In genomic region chr2:33487332-33487731, GRCm38 (mm10) we compare ENCODE assay signal across 9 mouse cellular contexts. TPM values are rescaled to one million over a fixed set of nuclear protein-coding genes. Genes with fewer than 3 reads are reported as not detected.
DNase-seq lines count a peak whose midpoint lies in the region; ATAC-seq and TF ChIP-seq lines count a peak whose summit lies in the region.
"Had no signal": no experiment of that assay in that cellular context is flagged by ENCODE, and none has a peak within 500 bp of the region (broad histone marks: within the 10 kb centered on the region; RNA-seq: fewer than 3 reads in every experiment).

No protein-coding gene starts in this region.

- 0 out of 2 replicates have a peak, but pooled peaks have one; percentile 23 for ATAC-seq in forebrain, embryonic 15.5 days (replicated peaks)
- no peak for ATAC-seq in forebrain, embryonic 13.5 days
- no peak for ATAC-seq in embryonic facial prominence, embryonic 14.5 days (ENCODE audit: low read depth)
- ATAC-seq in limb, embryonic 14.5 days (ENCODE audit: low FRiP score, low read depth), result 0 out of 2 replicates have a peak, but pooled peaks have one; percentile 27
- ATAC-seq in granulocyte monocyte progenitor cell, adult 5-6 weeks (replicated peaks; ENCODE audit: poor library complexity, severe bottlenecking), result no peak

- no peak for TF ChIP-seq POLR2A in limb, embryonic 14.5 days (IDR thresholded peaks at IDR 0.05; ENCODE audit: borderline replicate concordance, extremely low read depth, insufficient read depth, insufficient read length)

- H3K9me3 ChIP-seq in forebrain, embryonic 15.5 days, result no peaks in the 10 kb centered on the region
- H3K9me3 ChIP-seq in forebrain, embryonic 13.5 days (replicated peaks), result no peaks in the 10 kb centered on the region; the same call in 1 of the 2 replicates
- no peaks in the 10 kb centered on the region for H3K9me3 ChIP-seq in embryonic facial prominence, embryonic 14.5 days (ENCODE audit: control insufficient read depth, low read length)
- no peaks in the 10 kb centered on the region for H3K9me3 ChIP-seq in limb, embryonic 14.5 days (ENCODE audit: control insufficient read depth, low read length)
- H3K9me3 ChIP-seq: midbrain, embryonic 12.5 days had no signal

- no peak overlapping the region for H3K9ac ChIP-seq in forebrain, embryonic 15.5 days (replicated peaks)
- H3K9ac ChIP-seq in forebrain, embryonic 13.5 days, result no peak overlapping the region
- no peak overlapping the region for H3K9ac ChIP-seq in embryonic facial prominence, embryonic 14.5 days (ENCODE audit: low read depth, low read length)
- 0 out of 2 replicates have a peak overlapping the region, but pooled peaks have one; percentile 12 for H3K9ac ChIP-seq in limb, embryonic 14.5 days (ENCODE audit: low read depth, low read length, severe bottlenecking)
- H3K9ac ChIP-seq: midbrain, embryonic 12.5 days had no signal

- H3K27ac ChIP-seq in forebrain, embryonic 15.5 days (replicated peaks), result no peak overlapping the region
- no peak overlapping the region for H3K27ac ChIP-seq in forebrain, embryonic 13.5 days
- H3K27ac ChIP-seq in embryonic facial prominence, embryonic 14.5 days (replicated peaks; ENCODE audit: low read depth, low read length), result no peak overlapping the region
- H3K27ac ChIP-seq in limb, embryonic 14.5 days (replicated peaks; ENCODE audit: low read depth, low read length), result no peak overlapping the region
- H3K27ac ChIP-seq: midbrain, embryonic 12.5 days had no signal

- 74% methylated on average over 8 of the region's 8 CpGs for WGBS in forebrain, embryonic 15.5 days
- 78% methylated on average over 8 of the region's 8 CpGs for WGBS in forebrain, embryonic 13.5 days
- 60% methylated on average over 8 of the region's 8 CpGs for WGBS in embryonic facial prominence, embryonic 14.5 days
- 34% methylated on average over 8 of the region's 8 CpGs for WGBS in limb, embryonic 14.5 days

- no peaks in the 10 kb centered on the region; the same call in 1 of the 2 replicates for H3K27me3 ChIP-seq in forebrain, embryonic 15.5 days
- H3K27me3 ChIP-seq in forebrain, embryonic 13.5 days, result peaks cover 8% of the 10 kb centered on the region
- no peaks in the 10 kb centered on the region for H3K27me3 ChIP-seq in embryonic facial prominence, embryonic 14.5 days (replicated peaks; ENCODE audit: control insufficient read depth, insufficient read depth, low read length)
- no peaks in the 10 kb centered on the region for H3K27me3 ChIP-seq in limb, embryonic 14.5 days (ENCODE audit: control insufficient read depth, insufficient read depth, low read length)

- H3K36me3 ChIP-seq in forebrain, embryonic 15.5 days, result no peaks in the 10 kb centered on the region
- H3K36me3 ChIP-seq in forebrain, embryonic 13.5 days (ENCODE audit: poor library complexity, severe bottlenecking), result no peaks in the 10 kb centered on the region
- H3K36me3 ChIP-seq in embryonic facial prominence, embryonic 14.5 days (ENCODE audit: control insufficient read depth, insufficient read depth, low read length), result no peaks in the 10 kb centered on the region
- H3K36me3 ChIP-seq in limb, embryonic 14.5 days (ENCODE audit: control insufficient read depth, insufficient read depth, low read length), result no peaks in the 10 kb centered on the region
- H3K36me3 ChIP-seq: midbrain, embryonic 12.5 days had no signal

- peak; percentile 50 for DNase-seq in embryonic facial prominence, embryonic 14.5 days (ENCODE audit: low spot score)
- DNase-seq in kidney, adult 8-10 months, result peak; percentile 21 to 34
- DNase-seq in limb, embryonic 14.5 days (ENCODE audit: low spot score), result peak; percentile 59
- no peak for DNase-seq in left cerebral cortex, adult 18-20 months (ENCODE audit: low spot score in 2 of 2)
- DNase-seq in adrenal gland, adult 18-20 months (ENCODE audit: low spot score in 2 of 2), result no peak

- no peak overlapping the region for H3K4me2 ChIP-seq in forebrain, embryonic 15.5 days (replicated peaks)
- H3K4me2 ChIP-seq in forebrain, embryonic 13.5 days, result no peak overlapping the region
- no peak overlapping the region for H3K4me2 ChIP-seq in embryonic facial prominence, embryonic 14.5 days (ENCODE audit: low read depth, low read length)
- no peak overlapping the region for H3K4me2 ChIP-seq in limb, embryonic 14.5 days (replicated peaks; ENCODE audit: low read depth, low read length, severe bottlenecking)
- H3K4me2 ChIP-seq: midbrain, embryonic 12.5 days had no signal

- H3K4me1 ChIP-seq in forebrain, embryonic 15.5 days, result no peaks in the 10 kb centered on the region
- H3K4me1 ChIP-seq in forebrain, embryonic 13.5 days, result no peaks in the 10 kb centered on the region
- H3K4me1 ChIP-seq in embryonic facial prominence, embryonic 14.5 days (ENCODE audit: control insufficient read depth, insufficient read depth, low read length), result no peaks in the 10 kb centered on the region
- H3K4me1 ChIP-seq in limb, embryonic 14.5 days (ENCODE audit: control insufficient read depth, insufficient read depth, low read length), result peaks cover 11% of the 10 kb centered on the region

- H3K4me3 ChIP-seq in forebrain, embryonic 15.5 days, result no peak overlapping the region
- no peak overlapping the region for H3K4me3 ChIP-seq in forebrain, embryonic 13.5 days
- no peak overlapping the region for H3K4me3 ChIP-seq in embryonic facial prominence, embryonic 14.5 days (ENCODE audit: low read depth, low read length)
- no peak overlapping the region for H3K4me3 ChIP-seq in limb, embryonic 14.5 days (replicated peaks; ENCODE audit: low read length)
- H3K4me3 ChIP-seq: midbrain, embryonic 12.5 days had no signal

RNA-seq across cellular contexts. Expression of gene Zbtb43, which starts 19.0 kb away (rescaled TPM):
- polyA plus RNA-seq in forebrain, embryonic 15.5 days (2015; fragmentation: Nextera tagmentation; extraction: Ambion mirVana), result 31.4 and 35.8 TPM in 2 replicates
- polyA plus RNA-seq in forebrain, embryonic 13.5 days (2015; fragmentation: Nextera tagmentation; extraction: Ambion mirVana), result 27.6 and 29.7 TPM in 2 replicates
- polyA plus RNA-seq in embryonic facial prominence, embryonic 14.5 days (2014; fragmentation: Nextera tagmentation; extraction: Ambion mirVana), result 16.5 and 18.2 TPM in 2 replicates
- polyA plus RNA-seq in limb, embryonic 14.5 days (2012; rRNA removed), result 13.6 and 15.0 TPM in 2 replicates
- polyA plus RNA-seq in limb, embryonic 14.5 days (2014; fragmentation: Nextera tagmentation; extraction: Ambion mirVana), result 18.3 and 19.0 TPM in 2 replicates
- 10 to 100 TPM; 28.6 to 29.3 TPM for total RNA-seq in left cerebral cortex, adult 18-20 months (2021)
- total RNA-seq in granulocyte monocyte progenitor cell, adult 5-6 weeks (2014; fragmentation: Nextera tagmentation), result 8.5 and 9.9 TPM in 2 replicates
- total RNA-seq in granulocyte monocyte progenitor cell, adult 5-6 weeks (2017), result 10.4 and 10.7 TPM in 2 replicates
- total RNA-seq in adrenal gland, adult 18-20 months (2021), result 10 to 100 TPM; 24.3 to 25.1 TPM

RNA-seq across cellular contexts. Expression of gene Zbtb34, which starts 56.2 kb away (rescaled TPM):
- polyA plus RNA-seq in forebrain, embryonic 15.5 days (2015; fragmentation: Nextera tagmentation; extraction: Ambion mirVana), result 7.1 and 8.5 TPM in 2 replicates
- 4.8 and 6.5 TPM in 2 replicates for polyA plus RNA-seq in forebrain, embryonic 13.5 days (2015; fragmentation: Nextera tagmentation; extraction: Ambion mirVana)
- 7.3 and 9.6 TPM in 2 replicates for polyA plus RNA-seq in embryonic facial prominence, embryonic 14.5 days (2014; fragmentation: Nextera tagmentation; extraction: Ambion mirVana)
- polyA plus RNA-seq in limb, embryonic 14.5 days (2012; rRNA removed), result 19.0 and 26.9 TPM in 2 replicates
- 8.4 and 9.1 TPM in 2 replicates for polyA plus RNA-seq in limb, embryonic 14.5 days (2014; fragmentation: Nextera tagmentation; extraction: Ambion mirVana)
- total RNA-seq in left cerebral cortex, adult 18-20 months (2021), result 10 to 100 TPM; 18.7 to 21.9 TPM
- 23.7 and 32.0 TPM in 2 replicates for total RNA-seq in granulocyte monocyte progenitor cell, adult 5-6 weeks (2014; fragmentation: Nextera tagmentation)
- 8.6 and 20.6 TPM in 2 replicates for total RNA-seq in granulocyte monocyte progenitor cell, adult 5-6 weeks (2017)
- 1 to 10 TPM; 5.6 to 8.2 TPM for total RNA-seq in adrenal gland, adult 18-20 months (2021)

Comparison
In these comparisons a context has a peak if more than half of its experiments do, and no peak if none do; other contexts are left out.
1. ATAC-seq: peak in forebrain, embryonic 15.5 days (single experiment) and limb, embryonic 14.5 days (single experiment); none in forebrain, embryonic 13.5 days (single experiment), embryonic facial prominence, embryonic 14.5 days (single experiment) and granulocyte monocyte progenitor cell, adult 5-6 weeks (single experiment).
2. DNase-seq: peak in embryonic facial prominence, embryonic 14.5 days (single experiment), kidney, adult 8-10 months (2 of 2) and limb, embryonic 14.5 days (single experiment); none in left cerebral cortex, adult 18-20 months (0 of 2) and adrenal gland, adult 18-20 months (0 of 2).